ENCODE assay signal across 15 mouse cellular contexts in the genomic region with DNA sequence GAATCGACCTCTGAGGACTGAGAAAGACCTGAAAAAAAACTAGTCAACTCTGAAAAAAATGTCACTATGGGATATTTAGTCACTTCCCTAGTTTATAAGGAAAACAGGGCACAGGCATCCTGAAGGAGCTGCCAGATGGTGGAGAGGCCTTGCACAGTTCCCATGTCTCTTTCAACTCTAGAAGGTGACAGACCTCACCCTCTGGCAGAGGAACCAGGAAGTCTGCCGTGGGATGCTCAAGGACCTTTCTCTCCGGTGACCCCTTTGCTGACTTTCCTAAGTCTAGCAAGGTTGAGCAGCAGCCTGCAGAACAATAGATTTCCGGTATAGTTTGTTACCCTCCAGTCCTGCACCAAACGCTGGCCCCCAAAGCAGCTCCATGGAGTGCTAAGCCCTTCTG.
DNase-seq lines count a peak whose midpoint lies in the region; ATAC-seq lines count a peak whose summit lies in the region.
"Had no signal": no experiment of that assay in that cellular context is flagged by ENCODE, and none has a peak within 500 bp of the region (broad histone marks: within the 10 kb centered on the region; RNA-seq: fewer than 3 reads in every experiment).

No protein-coding gene starts in this region.

- no peaks in the 10 kb centered on the region for H3K27me3 ChIP-seq in heart, embryonic 10.5 days (ENCODE audit: insufficient read depth, poor library complexity, severe bottlenecking)
- H3K27me3 ChIP-seq: hindbrain, embryonic 12.5 days; megakaryocyte, embryonic 14.5 days had no signal

- peak; percentile 20 to 27 for DNase-seq in heart, postnatal 10 days
- DNase-seq in heart, embryonic 10.5 days (ENCODE audit: low spot score): no peak
- peak; percentile 41 for DNase-seq in adrenal gland, postnatal 14 days
- peak; percentile 5 for DNase-seq in forelimb bud, embryonic 11.5 days (ENCODE audit: low read depth, low spot score)
- DNase-seq in kidney, postnatal 25 days: peak; percentile 20 to 68
- no peak for DNase-seq in left cerebral cortex, postnatal 14 days (ENCODE audit: low spot score in 2 of 2)
- DNase-seq: cerebellum, adult 11-12 months; layer of hippocampus, adult 9-11 months; lung, adult 2 months; right cerebral cortex, postnatal 4 days; thymus, adult 2 months had no signal

- ATAC-seq in megakaryocyte progenitor cell, adult 5-6 weeks (replicated peaks; ENCODE audit: poor library complexity): no peak
- ATAC-seq: forebrain, embryonic 14.5 days had no signal

- H3K4me3 ChIP-seq in heart, embryonic 10.5 days: no peak overlapping the region
- H3K4me3 ChIP-seq: hindbrain, embryonic 12.5 days; megakaryocyte, embryonic 14.5 days had no signal

- H3K9me3 ChIP-seq in heart, embryonic 10.5 days: no peaks in the 10 kb centered on the region
- H3K9me3 ChIP-seq: hindbrain, embryonic 12.5 days had no signal

- no peak overlapping the region for H3K27ac ChIP-seq in heart, embryonic 10.5 days
- H3K27ac ChIP-seq: hindbrain, embryonic 12.5 days had no signal

- intact Hi-C loops in heart, postnatal 10 days (cut with DNase I): no loop called here
- intact Hi-C loops in left cerebral cortex, postnatal 14 days (cut with DNase I): no loop called here

- H3K36me3 ChIP-seq in heart, embryonic 10.5 days: no peaks in the 10 kb centered on the region; the same call in 1 of the 2 replicates
- H3K36me3 ChIP-seq: hindbrain, embryonic 12.5 days had no signal

- 39% methylated on average over 5 of the region's 5 CpGs for WGBS in heart, embryonic 10.5 days

- no peaks in the 10 kb centered on the region for H3K4me1 ChIP-seq in heart, embryonic 10.5 days
- H3K4me1 ChIP-seq: hindbrain, embryonic 12.5 days; megakaryocyte, embryonic 14.5 days had no signal

Comparison
In these comparisons a context has a peak if more than half of its experiments do, and no peak if none do; other contexts are left out.
1. DNase-seq: peak in heart, postnatal 10 days (2 of 2), adrenal gland, postnatal 14 days (single experiment), forelimb bud, embryonic 11.5 days (single experiment) and kidney, postnatal 25 days (2 of 2); none in heart, embryonic 10.5 days (single experiment) and left cerebral cortex, postnatal 14 days (0 of 2).